Mouse (Mus musculus): ENCODE data around the gene Ampd1. TPM values are rescaled to one million over a fixed set of nuclear protein-coding genes. Genes with fewer than 3 reads are reported as not detected.

Ampd1 gene
- polyA plus RNA-seq, 1 experiment from 2014 or later = not detected

DNA sequence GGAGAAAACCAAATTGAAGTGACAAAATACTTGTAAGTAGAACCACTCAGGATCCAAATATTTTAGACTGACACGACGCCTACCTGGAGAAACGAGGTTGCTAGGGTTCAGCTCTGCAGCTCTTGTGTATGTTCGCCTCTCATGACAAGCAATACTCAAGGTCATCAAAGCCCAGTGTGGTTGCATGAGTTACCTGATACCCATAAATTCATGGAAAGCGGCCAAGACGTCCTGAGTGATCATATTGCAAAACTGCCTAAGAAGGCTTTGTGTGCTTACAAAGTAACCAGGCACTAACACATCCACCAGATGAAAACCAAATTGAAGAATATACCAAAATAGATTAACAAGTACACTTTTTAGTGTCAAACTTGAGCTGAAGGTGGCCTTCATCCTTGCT lies 4.8 kb upstream of the Ampd1 start:
- no peak overlapping the region for H3K4me2 ChIP-seq (replicated peaks; ENCODE audit: low read depth, low read length)
- ATAC-seq (ENCODE audit: insufficient number of reproducible peaks, insufficient read depth, low FRiP score, low read depth) = no peak
- WGBS = 90% methylated on average over 6 of the region's 6 CpGs
- H3K36me3 ChIP-seq (ENCODE audit: control insufficient read depth, insufficient read depth, low read length) = peaks cover 32% of the 10 kb centered on the region
- H3K4me1 ChIP-seq (ENCODE audit: control insufficient read depth, insufficient read depth, low read length) = no peaks in the 10 kb centered on the region
- H3K4me3 ChIP-seq (ENCODE audit: low read depth, low read length) = no peak overlapping the region
- no peak overlapping the region for H3K27ac ChIP-seq (ENCODE audit: low read length)
- no peaks in the 10 kb centered on the region for H3K9me3 ChIP-seq (ENCODE audit: control insufficient read depth, low read depth, low read length)
- no peaks in the 10 kb centered on the region for H3K27me3 ChIP-seq (ENCODE audit: control insufficient read depth, insufficient read depth, low read length)
- no peak overlapping the region for H3K9ac ChIP-seq (replicated peaks; ENCODE audit: low read depth, low read length)

DNA sequence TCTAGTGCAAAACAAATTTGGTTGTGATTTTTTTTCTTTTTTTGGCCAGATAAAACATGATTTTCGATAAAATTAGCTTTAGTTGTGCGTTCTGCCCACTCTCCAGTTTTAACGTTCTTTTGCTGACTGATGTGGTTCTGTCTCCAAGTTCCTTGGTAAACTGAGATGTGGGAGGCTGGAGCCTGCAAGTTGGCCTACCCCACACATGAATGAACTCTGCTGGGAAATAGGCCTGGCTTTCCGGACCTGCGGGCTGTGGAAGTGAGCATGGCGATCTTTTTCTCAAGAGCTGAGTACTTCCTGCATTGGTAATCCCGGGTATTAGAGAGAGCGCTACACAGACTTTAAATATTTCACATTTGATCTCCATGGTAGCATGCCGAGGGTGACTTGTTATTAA lies 2.1 kb downstream of the Ampd1 start:
- Histone ChIP-seq H3K36me3 (ENCODE audit: control insufficient read depth, insufficient read depth, low read length) (no peaks in the 10 kb centered on the region), H3K27ac (ENCODE audit: low read length) (no peak overlapping the region), H3K4me3 (ENCODE audit: low read depth, low read length) (no peak overlapping the region), H3K9ac (replicated peaks; ENCODE audit: low read depth, low read length) (no peak overlapping the region), H3K9me3 (ENCODE audit: control insufficient read depth, low read depth, low read length) (no peaks in the 10 kb centered on the region), H3K4me1 (ENCODE audit: control insufficient read depth, insufficient read depth, low read length) (no peaks in the 10 kb centered on the region), H3K27me3 (ENCODE audit: control insufficient read depth, insufficient read depth, low read length) (no peaks in the 10 kb centered on the region), H3K4me2 (replicated peaks; ENCODE audit: low read depth, low read length) (no peak overlapping the region)
- ATAC-seq (ENCODE audit: insufficient number of reproducible peaks, insufficient read depth, low FRiP score, low read depth) = no peak
- 81% methylated on average over 9 of the region's 9 CpGs for WGBS

DNA sequence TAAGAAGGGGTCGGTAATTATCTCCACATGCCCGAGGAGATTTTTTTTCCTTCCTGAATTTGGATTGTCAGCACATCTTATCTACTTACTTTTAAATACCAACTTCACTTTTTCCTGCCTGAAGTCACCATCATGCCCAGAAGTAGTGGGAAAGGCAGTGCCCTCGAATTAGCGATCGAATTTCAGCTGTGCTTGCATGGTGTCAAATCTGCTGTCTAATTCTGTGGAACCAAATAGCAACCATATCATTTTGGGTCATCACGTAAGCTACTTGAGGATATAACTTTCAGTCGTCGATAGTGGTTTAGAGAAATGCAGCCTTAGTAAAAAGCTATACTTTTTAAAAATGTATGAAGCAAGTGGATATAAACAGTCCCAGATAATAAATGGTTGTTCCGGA lies 2.7 kb downstream of the Ampd1 start:
- no peak for ATAC-seq (ENCODE audit: insufficient number of reproducible peaks, insufficient read depth, low FRiP score, low read depth)
- Histone ChIP-seq H3K4me1 (ENCODE audit: control insufficient read depth, insufficient read depth, low read length) (no peaks in the 10 kb centered on the region), H3K36me3 (ENCODE audit: control insufficient read depth, insufficient read depth, low read length) (no peaks in the 10 kb centered on the region), H3K9ac (replicated peaks; ENCODE audit: low read depth, low read length) (no peak overlapping the region), H3K9me3 (ENCODE audit: control insufficient read depth, low read depth, low read length) (no peaks in the 10 kb centered on the region), H3K4me2 (replicated peaks; ENCODE audit: low read depth, low read length) (no peak overlapping the region), H3K4me3 (ENCODE audit: low read depth, low read length) (no peak overlapping the region), H3K27me3 (ENCODE audit: control insufficient read depth, insufficient read depth, low read length) (no peaks in the 10 kb centered on the region), H3K27ac (ENCODE audit: low read length) (no peak overlapping the region)
- WGBS = 91% methylated on average over 9 of the region's 9 CpGs

- 89% methylated on average over 8 of the region's 9 CpGs for WGBS
- Histone ChIP-seq H3K4me3 (ENCODE audit: low read depth, low read length) (no peak overlapping the region), H3K27ac (ENCODE audit: low read length) (no peak overlapping the region), H3K9ac (replicated peaks; ENCODE audit: low read depth, low read length) (no peak overlapping the region), H3K9me3 (ENCODE audit: control insufficient read depth, low read depth, low read length) (no peaks in the 10 kb centered on the region), H3K4me1 (ENCODE audit: control insufficient read depth, insufficient read depth, low read length) (no peaks in the 10 kb centered on the region), H3K27me3 (ENCODE audit: control insufficient read depth, insufficient read depth, low read length) (no peaks in the 10 kb centered on the region), H3K4me2 (replicated peaks; ENCODE audit: low read depth, low read length) (no peak overlapping the region), H3K36me3 (ENCODE audit: control insufficient read depth, insufficient read depth, low read length) (no peaks in the 10 kb centered on the region)
- no peak for ATAC-seq (ENCODE audit: insufficient number of reproducible peaks, insufficient read depth, low FRiP score, low read depth)
Observed at GRCm38 (mm10) chr3:103079301-103079700, 5.5 kb downstream of the Ampd1 start.

- H3K27me3 ChIP-seq (ENCODE audit: control insufficient read depth, insufficient read depth, low read length) = no peaks in the 10 kb centered on the region
- H3K4me2 ChIP-seq (replicated peaks; ENCODE audit: low read depth, low read length) = no peak overlapping the region
- no peak overlapping the region for H3K9ac ChIP-seq (replicated peaks; ENCODE audit: low read depth, low read length)
- 70% methylated on average over 11 of the region's 11 CpGs for WGBS
- H3K4me1 ChIP-seq (ENCODE audit: control insufficient read depth, insufficient read depth, low read length) = no peaks in the 10 kb centered on the region
- H3K9me3 ChIP-seq (ENCODE audit: control insufficient read depth, low read depth, low read length) = no peaks in the 10 kb centered on the region
- no peaks in the 10 kb centered on the region for H3K36me3 ChIP-seq (ENCODE audit: control insufficient read depth, insufficient read depth, low read length)
- no peak overlapping the region for H3K4me3 ChIP-seq (ENCODE audit: low read depth, low read length)
- no peak for ATAC-seq (ENCODE audit: insufficient number of reproducible peaks, insufficient read depth, low FRiP score, low read depth)
- no peak overlapping the region for H3K27ac ChIP-seq (ENCODE audit: low read length)
Observed at GRCm38 (mm10) chr3:103081051-103081450, 7.2 kb downstream of the Ampd1 start.

- H3K4me1 ChIP-seq (ENCODE audit: control insufficient read depth, insufficient read depth, low read length) = no peaks in the 10 kb centered on the region
- no peak overlapping the region for H3K4me3 ChIP-seq (ENCODE audit: low read depth, low read length)
- no peaks in the 10 kb centered on the region for H3K36me3 ChIP-seq (ENCODE audit: control insufficient read depth, insufficient read depth, low read length)
- H3K9me3 ChIP-seq (ENCODE audit: control insufficient read depth, low read depth, low read length) = no peaks in the 10 kb centered on the region
- ATAC-seq (ENCODE audit: insufficient number of reproducible peaks, insufficient read depth, low FRiP score, low read depth) = no peak
- H3K4me2 ChIP-seq (replicated peaks; ENCODE audit: low read depth, low read length) = no peak overlapping the region
- no peak overlapping the region for H3K9ac ChIP-seq (replicated peaks; ENCODE audit: low read depth, low read length)
- H3K27me3 ChIP-seq (ENCODE audit: control insufficient read depth, insufficient read depth, low read length) = no peaks in the 10 kb centered on the region
- WGBS = 84% methylated on average over 17 of the region's 17 CpGs
- H3K27ac ChIP-seq (ENCODE audit: low read length) = no peak overlapping the region
Observed at GRCm38 (mm10) chr3:103081861-103082453, 8.1 kb downstream of the Ampd1 start.

DNA sequence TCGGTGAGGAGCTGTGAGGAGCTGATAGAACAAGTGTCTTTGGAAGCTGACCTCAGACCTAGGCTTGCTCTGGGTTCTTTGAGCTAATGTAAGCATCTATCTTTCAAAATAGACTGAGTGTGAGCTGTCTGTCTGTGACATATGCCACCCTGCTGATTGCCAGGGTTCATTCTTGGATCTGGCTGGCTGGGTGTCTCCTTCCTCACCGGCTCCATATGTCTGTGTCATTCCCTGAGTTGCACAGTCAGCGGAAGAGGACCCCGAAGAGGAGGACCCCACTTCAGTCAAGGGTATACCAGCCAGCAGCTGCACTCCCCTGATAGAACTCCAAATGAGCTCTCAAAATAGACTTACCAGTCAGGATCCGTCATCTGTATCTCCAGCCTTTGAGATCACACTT lies 8.9 kb downstream of the Ampd1 start:
- no peak overlapping the region for H3K27ac ChIP-seq (ENCODE audit: low read length)
- ATAC-seq (ENCODE audit: insufficient number of reproducible peaks, insufficient read depth, low FRiP score, low read depth) = no peak
- H3K9me3 ChIP-seq (ENCODE audit: control insufficient read depth, low read depth, low read length) = no peaks in the 10 kb centered on the region
- H3K4me2 ChIP-seq (replicated peaks; ENCODE audit: low read depth, low read length) = no peak overlapping the region
- WGBS = 86% methylated on average over 5 of the region's 5 CpGs
- H3K4me3 ChIP-seq (ENCODE audit: low read depth, low read length) = no peak overlapping the region
- no peaks in the 10 kb centered on the region for H3K27me3 ChIP-seq (ENCODE audit: control insufficient read depth, insufficient read depth, low read length)
- no peaks in the 10 kb centered on the region for H3K4me1 ChIP-seq (ENCODE audit: control insufficient read depth, insufficient read depth, low read length)
- no peaks in the 10 kb centered on the region for H3K36me3 ChIP-seq (ENCODE audit: control insufficient read depth, insufficient read depth, low read length)
- H3K9ac ChIP-seq (replicated peaks; ENCODE audit: low read depth, low read length) = no peak overlapping the region

DNA sequence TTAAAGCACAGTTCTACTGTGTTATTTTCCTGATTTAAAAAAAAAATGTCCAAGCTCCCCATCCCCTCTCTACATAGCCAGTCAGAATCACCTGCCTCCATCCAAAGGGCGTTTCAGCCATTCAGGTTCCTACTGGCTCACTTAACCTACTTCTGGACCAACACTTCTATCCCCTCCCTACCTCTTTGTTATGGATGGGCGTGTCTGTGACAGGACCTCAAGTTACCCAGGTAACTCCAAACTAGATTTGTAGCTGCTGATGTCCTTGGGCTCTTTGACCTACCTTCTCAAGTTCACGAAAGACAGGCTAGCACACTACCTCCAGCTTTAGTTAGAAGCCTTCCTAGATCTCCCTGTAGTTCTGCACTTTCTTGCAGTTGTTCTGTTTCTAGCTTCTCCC lies 12.2 kb downstream of the Ampd1 start:
- ATAC-seq (ENCODE audit: insufficient number of reproducible peaks, insufficient read depth, low FRiP score, low read depth) = no peak
- WGBS = 83% methylated on average over 3 of the region's 3 CpGs
- Histone ChIP-seq H3K27me3 (ENCODE audit: control insufficient read depth, insufficient read depth, low read length) (no peaks in the 10 kb centered on the region), H3K9me3 (ENCODE audit: control insufficient read depth, low read depth, low read length) (no peaks in the 10 kb centered on the region), H3K4me1 (ENCODE audit: control insufficient read depth, insufficient read depth, low read length) (no peaks in the 10 kb centered on the region), H3K27ac (ENCODE audit: low read length) (no peak overlapping the region), H3K4me3 (ENCODE audit: low read depth, low read length) (no peak overlapping the region), H3K9ac (replicated peaks; ENCODE audit: low read depth, low read length) (no peak overlapping the region), H3K4me2 (replicated peaks; ENCODE audit: low read depth, low read length) (no peak overlapping the region), H3K36me3 (ENCODE audit: control insufficient read depth, insufficient read depth, low read length) (no peaks in the 10 kb centered on the region)

GRCm38 (mm10) chr3:103091753-103092152 lies 17.9 kb downstream of the Ampd1 start:
- Histone ChIP-seq H3K9me3 (ENCODE audit: control insufficient read depth, low read depth, low read length) (no peaks in the 10 kb centered on the region), H3K4me3 (ENCODE audit: low read depth, low read length) (no peak overlapping the region), H3K36me3 (ENCODE audit: control insufficient read depth, insufficient read depth, low read length) (no peaks in the 10 kb centered on the region), H3K27me3 (ENCODE audit: control insufficient read depth, insufficient read depth, low read length) (no peaks in the 10 kb centered on the region), H3K4me1 (ENCODE audit: control insufficient read depth, insufficient read depth, low read length) (no peaks in the 10 kb centered on the region), H3K27ac (ENCODE audit: low read length) (no peak overlapping the region), H3K4me2 (replicated peaks; ENCODE audit: low read depth, low read length) (no peak overlapping the region), H3K9ac (replicated peaks; ENCODE audit: low read depth, low read length) (no peak overlapping the region)
- no peak for ATAC-seq (ENCODE audit: insufficient number of reproducible peaks, insufficient read depth, low FRiP score, low read depth)
- WGBS = 100% methylated on average over 2 of the region's 2 CpGs
